Mouse (Mus musculus): ENCODE results near the gene Prpf6.

DNA sequence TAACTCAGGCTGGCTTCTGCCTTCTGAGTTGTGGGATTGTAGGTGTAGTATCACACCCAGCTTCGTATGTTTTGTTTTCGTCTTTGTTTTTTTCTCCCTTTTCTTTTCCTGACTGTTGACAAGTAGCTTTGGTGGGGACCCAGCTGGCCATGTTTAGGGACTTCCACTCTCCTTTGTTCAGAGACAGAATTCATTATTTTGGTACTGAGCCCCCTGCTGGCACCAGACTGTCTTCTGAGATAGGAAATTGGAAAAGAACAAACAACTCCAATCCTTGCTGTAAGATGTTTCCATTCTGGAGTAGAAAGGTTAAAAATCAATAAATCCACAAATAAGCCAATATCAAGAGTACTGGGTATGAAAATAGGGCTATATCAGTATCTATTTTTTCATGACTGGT is 84.8 kb downstream of the Prpf6 start:
- TF ChIP-seq CTCF (IDR thresholded peaks at IDR 0.05) (peak; percentile 51), EP300 (IDR thresholded peaks at IDR 0.05) (no peak)

All from lung, postnatal 0 days (tissue).